Mouse (Mus musculus) CH12.LX (cell line): ENCODE data around the gene Rnf5.

Experiments
- CTCF ChIP-seq, 2 experiments: IDR thresholded peaks in 1 of 2; conservative IDR thresholded peaks in 1 of 2; 2 replicates each; pipeline ENCODE4 v1.5.1; 2011 to 2012; ENCODE audit warnings: low read depth in 2 of 2, low read length in 2 of 2, improper control_type of control experiment in 1 of 2, inconsistent platforms in 1 of 2, mild to moderate bottlenecking in 1 of 2, moderate library complexity in 1 of 2
- EP300 ChIP-seq: IDR thresholded peaks from 2 replicates; pipeline ENCODE4 v1.6.1; 2011; ENCODE audit warnings: low read length, improper control_type of control experiment
- ETS1 ChIP-seq: conservative IDR thresholded peaks from 2 replicates; pipeline ENCODE4 v1.6.1; 2012; ENCODE audit warnings: low read depth, mild to moderate bottlenecking, inconsistent platforms, low read length, improper control_type of control experiment, moderate library complexity
- NRF1 ChIP-seq: IDR thresholded peaks from 2 replicates; pipeline ENCODE4 v1.6.1; 2014; ENCODE audit warnings: low read depth, mild to moderate bottlenecking, inconsistent platforms, low read length, improper control_type of control experiment, moderate library complexity
- POLR2A ChIP-seq: IDR thresholded peaks from 2 replicates; pipeline ENCODE4 v1.6.1; 2011; ENCODE audit warnings: low read depth, mild to moderate bottlenecking, improper control_type of control experiment, low read length
- SMC3 ChIP-seq: IDR thresholded peaks from 2 replicates; pipeline ENCODE4 v1.6.1; 2011; ENCODE audit warnings: low read depth, low read length, improper control_type of control experiment

- no peak for TF ChIP-seq CTCF (conservative IDR thresholded peaks at IDR 0.05 in 1 of 2, IDR thresholded peaks at IDR 0.05 in 1 of 2; ENCODE audit: low read depth in 2 of 2, low read length in 2 of 2)
- no peak for TF ChIP-seq NRF1
- no peak for TF ChIP-seq EP300
- TF ChIP-seq SMC3 = no peak
- TF ChIP-seq POLR2A = no peak
- no peak for TF ChIP-seq ETS1
Observed at GRCm38 (mm10) chr17:34572361-34572760, 31.1 kb downstream of the Rnf5 start.
